Mouse (Mus musculus) CH12.LX (cell line): ENCODE measurements around the gene Tmem268. TPM values are rescaled to one million over a fixed set of nuclear protein-coding genes. Genes with fewer than 3 reads are reported as not detected.

Experiments
- DNase-seq: peaks from one replicate; pipeline ENCODE4 v3.0.0-alpha.2; 2013; ENCODE audit errors: extremely low read depth
- H3K27ac ChIP-seq: 2 replicates; pipeline ENCODE4 v1.5.1; 2012; ENCODE audit warnings: low read depth, mild to moderate bottlenecking, control low read depth, moderate library complexity; ENCODE audit not compliant: insufficient read depth
- H3K27me3 ChIP-seq: replicated peaks from 2 replicates; pipeline ENCODE3; 2012; ENCODE audit warnings: inconsistent platforms
- H3K36me3 ChIP-seq, 2 experiments: replicated peaks in 1 of 2; 2 replicates each; pipeline versions ENCODE3 to v1.6.1; 2012; ENCODE audit warnings: inconsistent platforms in 1 of 2, low read length in 1 of 2, mild to moderate bottlenecking in 1 of 2, mixed read lengths in 1 of 2, moderate library complexity in 1 of 2; ENCODE audit not compliant: control insufficient read depth in 1 of 2, insufficient read depth in 1 of 2
- H3K4me1 ChIP-seq, 2 experiments: 2 replicates each; pipeline ENCODE4 v1.6.1; 2012; ENCODE audit warnings: inconsistent platforms in 1 of 2, moderate library complexity in 1 of 2; ENCODE audit not compliant: insufficient read depth in 2 of 2, control insufficient read depth in 1 of 2
- H3K4me2 ChIP-seq: 2 replicates; pipeline ENCODE4 v1.6.1; 2012; ENCODE audit warnings: low read depth, mild to moderate bottlenecking, control low read depth; ENCODE audit not compliant: poor library complexity, insufficient read depth, severe bottlenecking
- H3K4me3 ChIP-seq, 3 experiments: fragments of 150-350 bp in 1 of 3; sonication (generic) in 1 of 3; replicated peaks in 1 of 3; 2 replicates each; pipeline versions ENCODE3 to v1.5.1; 2011 to 2012; ENCODE audit warnings: low read depth in 2 of 3, low read length in 2 of 3, mild to moderate bottlenecking in 2 of 3, moderate library complexity in 2 of 3, control low read depth in 1 of 3, improper control_type of control experiment in 1 of 3, inconsistent platforms in 1 of 3, mixed read lengths in 1 of 3; ENCODE audit not compliant: poor library complexity in 1 of 3
- H3K79me2 ChIP-seq: replicated peaks from 2 replicates; pipeline ENCODE4 v1.6.1; 2012; ENCODE audit warnings: mild to moderate bottlenecking, moderate library complexity; ENCODE audit not compliant: control insufficient read depth, poor library complexity, insufficient read depth, severe bottlenecking; ENCODE audit errors: extremely low read depth
- H3K9ac ChIP-seq: 2 replicates; pipeline ENCODE4 v1.6.1; 2012; ENCODE audit warnings: low read depth, mild to moderate bottlenecking, control low read depth, moderate library complexity; ENCODE audit not compliant: insufficient read depth
- H3K9me3 ChIP-seq: replicated peaks from 2 replicates; pipeline ENCODE3; 2012; ENCODE audit warnings: low read length, inconsistent platforms, mixed read lengths
- BHLHE40 ChIP-seq: IDR thresholded peaks from 2 replicates; pipeline ENCODE4 v1.6.1; 2011; ENCODE audit warnings: mild to moderate bottlenecking, low read depth, low read length, improper control_type of control experiment
- CHD1 ChIP-seq: IDR thresholded peaks from 2 replicates; pipeline ENCODE4 v1.6.1; 2012; ENCODE audit warnings: low read depth, low read length, improper control_type of control experiment, inconsistent platforms
- CHD2 ChIP-seq: IDR thresholded peaks from 2 replicates; pipeline ENCODE4 v1.6.1; 2011; ENCODE audit warnings: low read length, improper control_type of control experiment
- CTCF ChIP-seq, 2 experiments: IDR thresholded peaks in 1 of 2; conservative IDR thresholded peaks in 1 of 2; 2 replicates each; pipeline ENCODE4 v1.5.1; 2011 to 2012; ENCODE audit warnings: low read depth in 2 of 2, low read length in 2 of 2, improper control_type of control experiment in 1 of 2, inconsistent platforms in 1 of 2, mild to moderate bottlenecking in 1 of 2, moderate library complexity in 1 of 2
- E2F4 ChIP-seq: IDR thresholded peaks from 2 replicates; pipeline ENCODE4 v1.6.1; 2011; ENCODE audit warnings: low read depth, low read length, improper control_type of control experiment; ENCODE audit not compliant: insufficient replicate concordance
- ETS1 ChIP-seq: conservative IDR thresholded peaks from 2 replicates; pipeline ENCODE4 v1.6.1; 2012; ENCODE audit warnings: low read depth, mild to moderate bottlenecking, inconsistent platforms, low read length, improper control_type of control experiment, moderate library complexity
- GABPA ChIP-seq: IDR thresholded peaks from 2 replicates; pipeline ENCODE4 v1.6.1; 2012; ENCODE audit warnings: low read depth, low read length, improper control_type of control experiment, inconsistent platforms; ENCODE audit not compliant: insufficient replicate concordance
- HCFC1 ChIP-seq: IDR thresholded peaks from 2 replicates; pipeline ENCODE4 v1.6.1; 2012; ENCODE audit warnings: low read depth, mild to moderate bottlenecking, inconsistent platforms, low read length, improper control_type of control experiment
- IRF4 ChIP-seq: IDR thresholded peaks from 2 replicates; pipeline ENCODE4 v1.6.1; 2014; ENCODE audit warnings: low read depth, mild to moderate bottlenecking, inconsistent platforms, low read length, improper control_type of control experiment
- JUN ChIP-seq: IDR thresholded peaks from 2 replicates; pipeline ENCODE4 v1.6.1; 2011; ENCODE audit warnings: low read depth, mild to moderate bottlenecking, low read length, improper control_type of control experiment, moderate library complexity; ENCODE audit not compliant: insufficient read depth
- KAT2A ChIP-seq: IDR thresholded peaks from 2 replicates; pipeline ENCODE4 v1.6.1; 2012; ENCODE audit warnings: low read length, improper control_type of control experiment, inconsistent platforms; ENCODE audit not compliant: insufficient replicate concordance
- MAX ChIP-seq: IDR thresholded peaks from 2 replicates; pipeline ENCODE4 v1.6.1; 2011; ENCODE audit warnings: low read length, improper control_type of control experiment
- MYC ChIP-seq: IDR thresholded peaks from 2 replicates; pipeline ENCODE4 v1.6.1; 2011; ENCODE audit warnings: low read depth, mild to moderate bottlenecking, improper control_type of control experiment, low read length
- NELFE ChIP-seq: IDR thresholded peaks from 2 replicates; pipeline ENCODE4 v1.6.1; 2011; ENCODE audit warnings: low read depth, low read length, improper control_type of control experiment
- PAX5 ChIP-seq: IDR thresholded peaks from 2 replicates; pipeline ENCODE4 v1.6.1; 2012; ENCODE audit warnings: low read length, inconsistent platforms, mixed read lengths
- POLR2A ChIP-seq: IDR thresholded peaks from 2 replicates; pipeline ENCODE4 v1.6.1; 2011; ENCODE audit warnings: low read depth, mild to moderate bottlenecking, improper control_type of control experiment, low read length
- RAD21 ChIP-seq: IDR thresholded peaks from 2 replicates; pipeline ENCODE4 v1.6.1; 2011; ENCODE audit warnings: low read depth, mild to moderate bottlenecking, low read length, improper control_type of control experiment, moderate library complexity
- RCOR1 ChIP-seq: conservative IDR thresholded peaks from 2 replicates; pipeline ENCODE4 v1.6.1; 2012; ENCODE audit warnings: low read depth, mild to moderate bottlenecking, inconsistent platforms, low read length, improper control_type of control experiment
- SMC3 ChIP-seq: IDR thresholded peaks from 2 replicates; pipeline ENCODE4 v1.6.1; 2011; ENCODE audit warnings: low read depth, low read length, improper control_type of control experiment
- UBTF ChIP-seq: IDR thresholded peaks from 2 replicates; pipeline ENCODE4 v1.6.1; 2012; ENCODE audit warnings: low read depth, mild to moderate bottlenecking, inconsistent platforms, low read length, improper control_type of control experiment, moderate library complexity
- USF2 ChIP-seq: conservative IDR thresholded peaks from 2 replicates; pipeline ENCODE4 v1.6.1; 2011; ENCODE audit warnings: low read depth, low read length, improper control_type of control experiment
- ZC3H11A ChIP-seq: IDR thresholded peaks from 2 replicates; pipeline ENCODE4 v1.6.1; 2012; ENCODE audit warnings: low read depth, mild to moderate bottlenecking, inconsistent platforms, low read length, improper control_type of control experiment
- ZNF384 ChIP-seq: IDR thresholded peaks from 2 replicates; pipeline ENCODE4 v1.6.1; 2012; ENCODE audit warnings: low read depth, low read length, improper control_type of control experiment, inconsistent platforms
- dilution Hi-C: fragments of 300-500 bp; cut with MboI; formaldehyde crosslinking; loops from 2 replicates; pipeline ENCODE4 v1.14.3; 2020; ENCODE audit warnings: low sequenced_read_pairs; ENCODE audit not compliant: extremely low pct_unique_long_range_greater_than_20kb, extremely low pct_ligation_motif_present
- in situ Hi-C: fragments of 300-500 bp; cut with MboI; formaldehyde crosslinking; loops from 3 replicates; pipeline ENCODE4 v1.14.3; 2019; ENCODE audit warnings: low sequenced_read_pairs, low pct_ligation_motif_present, low pct_unique_long_range_greater_than_20kb, mixed read lengths
- polyA plus RNA-seq: library from polyadenylated mRNA; unstranded; fragments of >175 nt; gene quantifications from 2 replicates; pipeline ENCODE4 v1.2.1, GENCODE M21; 2012; ENCODE audit warnings: low read depth; ENCODE audit not compliant: insufficient read length
- total RNA-seq, 2 experiments: library from RNA; depleted of rRNA; stranded (reverse); fragments of 300-350 nt in 1 of 2; fragments of >200 nt in 1 of 2; gene quantifications; 2 replicates each; pipeline ENCODE4 v1.2.3; 2012 to 2014

The Tmem268 gene
- total and polyA plus RNA-seq, 3 experiments, result 8.3 to 11.1 (median 9.4) TPM

DNA sequence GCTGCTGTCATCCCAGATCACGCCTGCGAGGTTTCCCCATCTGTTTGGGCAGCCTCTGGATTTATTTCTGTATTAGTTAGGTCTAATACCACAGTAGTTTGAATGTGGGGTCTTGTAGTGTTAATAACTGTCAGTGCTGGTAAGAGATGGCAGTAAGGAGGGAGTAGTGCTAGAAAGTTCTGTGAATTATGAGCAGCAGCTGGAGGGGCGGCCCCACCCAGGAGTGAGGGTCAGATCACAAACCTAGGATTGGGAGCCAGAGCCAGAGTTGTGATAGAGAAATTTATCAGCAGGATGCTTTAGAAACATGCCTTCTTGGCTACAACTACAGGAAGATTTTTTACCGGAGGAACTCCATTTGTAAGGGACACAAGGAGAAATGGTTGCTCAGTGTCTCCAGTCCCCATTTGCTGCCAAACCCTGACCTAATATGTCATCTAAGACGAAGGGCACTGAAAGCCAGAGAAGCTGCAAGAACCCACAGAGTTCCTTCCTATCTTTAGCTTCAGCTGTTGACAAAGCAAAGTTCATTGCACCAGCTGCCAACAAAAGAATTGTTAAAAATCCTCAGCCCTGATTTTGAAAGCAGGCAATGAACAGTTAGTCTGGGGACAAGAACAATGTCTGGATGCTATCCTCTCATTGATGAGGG is 36.0 kb downstream of the Tmem268 start:
- H3K27me3 ChIP-seq, result no peaks in the 10 kb centered on the region
- no peak overlapping the region for H3K27ac ChIP-seq
- no peak for DNase-seq
- H3K36me3 ChIP-seq, result no peaks in the 10 kb centered on the region
- H3K79me2 ChIP-seq, result no peaks in the 10 kb centered on the region
- H3K9me3 ChIP-seq, result peaks cover 3% of the 10 kb centered on the region
- H3K9ac ChIP-seq, result no peak overlapping the region
- dilution Hi-C loops, result no loop called here
- in situ Hi-C loops, result no loop called here
- H3K4me3 ChIP-seq, result no peak overlapping the region
- TF ChIP-seq E2F4 (no peak), JUN (no peak), MAX (no peak), PAX5 (no peak)
- no peak overlapping the region for H3K4me2 ChIP-seq
- H3K4me1 ChIP-seq, result peaks cover 5 to 36% of the 10 kb centered on the region in 2 experiments; a peak in 3 of 4 replicates

DNA sequence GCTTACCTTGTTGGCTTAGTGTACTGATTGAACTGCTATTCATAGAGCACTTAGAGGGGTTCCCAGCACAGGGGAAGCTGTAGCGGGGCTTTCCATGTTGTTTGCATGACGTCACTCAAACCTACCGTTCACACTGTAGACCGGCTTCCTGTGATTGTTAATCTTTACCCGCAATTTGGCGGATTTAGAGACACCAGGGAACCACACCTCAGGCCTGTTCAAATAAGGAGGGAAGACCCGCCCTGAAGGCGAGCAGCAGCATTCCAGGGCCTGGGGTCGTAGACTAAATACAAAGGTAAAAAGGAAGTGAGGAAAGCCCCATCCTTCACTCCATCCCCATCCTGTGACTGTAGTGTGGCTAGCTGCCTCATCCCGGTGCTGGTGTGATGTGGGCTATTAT is 36.7 kb downstream of the Tmem268 start:
- dilution Hi-C loops, result no loop called here
- Histone ChIP-seq H3K9ac (no peak overlapping the region), H3K79me2 (no peaks in the 10 kb centered on the region)
- TF ChIP-seq PAX5 (no peak), SMC3 (no peak), RAD21 (no peak)
- TF ChIP-seq, all 38 proteins: peak for 0
- Histone ChIP-seq H3K4me2 (no peak overlapping the region), H3K9me3 (peaks cover 3% of the 10 kb centered on the region), H3K36me3 (no peaks in the 10 kb centered on the region), H3K4me1 (peaks cover 5 to 31% of the 10 kb centered on the region in 2 experiments; a peak in 3 of 4 replicates), H3K27ac (no peak overlapping the region), H3K4me3 (no peak overlapping the region), H3K27me3 (no peaks in the 10 kb centered on the region)
- no peak for DNase-seq
- in situ Hi-C loops, result no loop called here

DNA sequence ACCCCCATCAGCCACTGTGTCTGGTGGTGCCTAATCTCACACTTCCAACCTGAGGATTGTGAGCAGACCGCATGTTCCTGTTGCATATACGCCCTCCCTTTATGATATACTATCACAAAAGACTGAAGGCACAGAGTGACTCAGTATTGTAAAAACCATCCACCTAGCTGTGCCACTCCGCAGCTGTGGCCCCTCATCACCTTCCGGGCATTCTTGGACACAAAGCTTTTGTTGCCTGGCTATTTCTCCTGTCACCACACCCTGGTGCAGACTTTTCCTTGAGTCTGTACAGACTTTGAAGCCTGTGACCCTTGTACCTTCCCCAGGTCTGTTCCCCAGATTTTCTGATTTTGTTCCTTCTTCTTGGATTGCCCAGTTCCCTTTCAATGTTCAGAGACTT is 37.4 kb downstream of the Tmem268 start:
- Histone ChIP-seq H3K36me3 (no peaks in the 10 kb centered on the region), H3K9ac (no peak overlapping the region)
- dilution Hi-C loops, result no loop called here

More for the DNA sequence above, 37.4 kb downstream of the Tmem268 start:
- Histone ChIP-seq H3K27me3 (no peaks in the 10 kb centered on the region), H3K27ac (no peak overlapping the region), H3K4me2 (no peak overlapping the region), H3K4me3 (no peak overlapping the region), H3K79me2 (no peaks in the 10 kb centered on the region), H3K9me3 (peaks cover 3% of the 10 kb centered on the region), H3K4me1 (peaks cover 4 to 24% of the 10 kb centered on the region in 2 experiments; a peak in 3 of 4 replicates)
- no peak for DNase-seq
- in situ Hi-C loops, result no loop called here
- no peak for TF ChIP-seq RCOR1
- TF ChIP-seq NELFE, result no peak
- no peak for TF ChIP-seq GABPA
- no peak for TF ChIP-seq UBTF
- TF ChIP-seq POLR2A, result no peak
- TF ChIP-seq IRF4, result no peak
- no peak for TF ChIP-seq SMC3
- TF ChIP-seq ZNF384, result no peak
- TF ChIP-seq KAT2A, result no peak
- no peak for TF ChIP-seq CHD1
- TF ChIP-seq CTCF (conservative IDR thresholded peaks at IDR 0.05 in 1 of 2, IDR thresholded peaks at IDR 0.05 in 1 of 2; ENCODE audit: low read depth in 2 of 2, low read length in 2 of 2), result no peak
- no peak for TF ChIP-seq CHD2
- no peak for TF ChIP-seq E2F4
- no peak for TF ChIP-seq MYC
- no peak for TF ChIP-seq HCFC1
- TF ChIP-seq ETS1, result no peak
- TF ChIP-seq ZC3H11A, result no peak
- TF ChIP-seq BHLHE40, result no peak
- TF ChIP-seq MAX, result no peak
- TF ChIP-seq USF2, result no peak
